Mouse (Mus musculus) G1E (cell line): ENCODE results near the gene Ilf2. TPM values are rescaled to one million over a fixed set of nuclear protein-coding genes. Genes with fewer than 3 reads are reported as not detected.

Experiments
- ATAC-seq: 2 replicates; pipeline ENCODE4 v1.8.0; 2016; ENCODE audit warnings: mild to moderate bottlenecking; ENCODE audit not compliant: insufficient number of reproducible peaks, poor library complexity, low FRiP score, severe bottlenecking; ENCODE audit errors: extremely low read depth
- DNase-seq: peaks from one replicate; pipeline ENCODE4 v3.0.0; 2012; ENCODE audit warnings: low spot score
- H3K27me3 ChIP-seq: 2 replicates; pipeline ENCODE4 v1.6.1; 2012; ENCODE audit warnings: mild to moderate bottlenecking, low read length, inconsistent platforms; ENCODE audit not compliant: insufficient read depth
- H3K36me3 ChIP-seq: replicated peaks from 2 replicates; pipeline ENCODE3; 2012; ENCODE audit warnings: mild to moderate bottlenecking, inconsistent platforms
- H3K4me1 ChIP-seq: 2 replicates; pipeline ENCODE4 v1.6.1; 2012; ENCODE audit warnings: low read depth, low read length, inconsistent platforms, mixed read lengths; ENCODE audit not compliant: insufficient read depth
- H3K4me3 ChIP-seq: 2 replicates; pipeline ENCODE4 v1.5.1; 2012; ENCODE audit warnings: low read depth, mild to moderate bottlenecking, inconsistent platforms, low read length, moderate library complexity, mixed read lengths
- H3K9me3 ChIP-seq: replicated peaks from 2 replicates; pipeline ENCODE4 v1.6.1; 2012; ENCODE audit warnings: inconsistent platforms
- CTCF ChIP-seq: IDR thresholded peaks from 2 replicates; pipeline ENCODE4 v1.5.1; 2012; ENCODE audit warnings: low read depth, low read length, inconsistent platforms, mixed read lengths
- GATA1 ChIP-seq: IDR thresholded peaks from 2 replicates; pipeline ENCODE4 v1.6.1; 2012; ENCODE audit warnings: borderline replicate concordance, low read length, inconsistent platforms, mixed read lengths
- GATA2 ChIP-seq: IDR thresholded peaks from 2 replicates; pipeline ENCODE4 v1.6.1; 2012; ENCODE audit warnings: low read depth, low read length, inconsistent platforms, borderline replicate concordance
- POLR2AphosphoS5 ChIP-seq: IDR thresholded peaks from 2 replicates; pipeline ENCODE4 v1.6.1; 2012; ENCODE audit warnings: low read depth, low read length, inconsistent platforms; ENCODE audit not compliant: insufficient replicate concordance
- TAL1 ChIP-seq: conservative IDR thresholded peaks from 2 replicates; pipeline ENCODE4 v1.6.1; 2012; ENCODE audit warnings: low read depth, low read length, inconsistent platforms, mixed read lengths
- polyA plus RNA-seq: library from polyadenylated mRNA; stranded (reverse); fragments of >175 nt; gene quantifications from 2 replicates; pipeline ENCODE4 v1.2.3, GENCODE M21; 2012
- total RNA-seq, 2 experiments: library from RNA; stranded (forward) in 1 of 2; stranded (reverse) in 1 of 2; fragments of 200-1000 nt in 1 of 2; fragments of >200 nt in 1 of 2; fragmentation: Nextera tagmentation in 1 of 2; gene quantifications; 2 replicates each; pipeline ENCODE4 v1.2.3; 2014 to 2017

Ilf2 gene
- total and polyA plus RNA-seq, 3 experiments: 21.3 to 181 (median 100) TPM

DNA sequence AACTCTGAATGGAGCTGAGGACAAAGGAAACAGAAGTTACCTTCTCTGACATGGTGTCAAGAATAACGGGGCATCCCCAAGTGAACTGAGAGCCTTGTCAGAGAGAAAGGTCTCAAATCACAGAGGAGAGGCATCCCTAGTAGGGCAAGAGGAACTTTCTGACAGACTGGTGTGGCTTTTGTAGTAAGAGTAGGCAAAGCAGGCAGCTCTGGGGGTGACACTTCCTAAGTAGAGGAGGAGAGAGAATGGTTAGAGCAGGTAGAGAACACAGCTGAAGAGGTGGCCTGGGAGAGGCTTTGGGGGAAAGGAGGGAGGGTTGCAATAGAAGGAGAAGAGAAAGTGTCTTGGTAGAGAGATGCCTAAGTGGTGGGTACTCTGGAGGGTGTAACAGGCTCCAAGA lies 59.5 kb downstream of the Ilf2 start:
- Histone ChIP-seq H3K4me3 (no peak overlapping the region), H3K27me3 (peaks cover 18% of the 10 kb centered on the region), H3K36me3 (no peaks in the 10 kb centered on the region), H3K9me3 (no peaks in the 10 kb centered on the region), H3K4me1 (no peaks in the 10 kb centered on the region)
- ATAC-seq: no peak
- no peak for DNase-seq
- TF ChIP-seq CTCF (no peak), POLR2AphosphoS5 (no peak), TAL1 (no peak), GATA2 (no peak), GATA1 (no peak)

GRCm38 (mm10) chr3:90537141-90537904 lies 61.4 kb downstream of the Ilf2 start, which contains the start of gene S100a16:
Gene S100a16 (plus strand): TSS chr3:90537254.
- Histone ChIP-seq H3K9me3 (no peaks in the 10 kb centered on the region), H3K4me3 (no peak within 1 kb of the TSS), H3K4me1 (no peaks in the 10 kb centered on the region), H3K36me3 (no peaks in the 10 kb centered on the region), H3K27me3 (peaks cover 30% of the 10 kb centered on the region)
- TF ChIP-seq TAL1 (no peak), POLR2AphosphoS5 (no peak), GATA1 (no peak), GATA2 (no peak), CTCF (no peak)
- no peak for ATAC-seq
- DNase-seq: no peak

DNA sequence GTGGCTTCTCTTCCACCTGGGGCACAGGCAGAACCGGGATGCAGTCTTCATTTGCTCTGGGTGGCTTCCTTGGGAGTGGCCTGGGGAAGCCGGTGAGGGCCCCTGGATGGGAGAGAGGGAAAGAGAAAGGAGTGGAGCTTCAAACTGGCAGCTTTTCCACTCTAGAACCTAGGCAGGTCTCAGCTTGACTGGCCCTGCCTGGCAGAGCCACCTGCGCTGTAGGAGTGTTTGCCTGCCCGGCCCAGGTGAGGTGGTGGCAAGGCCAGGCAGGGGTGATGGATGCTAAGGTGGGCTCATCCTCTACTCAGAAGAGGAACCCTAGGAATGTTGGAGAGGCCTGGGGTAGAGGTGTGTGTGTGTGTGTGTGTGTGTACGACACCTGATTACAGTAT lies 62.0 kb downstream of the Ilf2 start:
- no peak for DNase-seq
- H3K4me3 ChIP-seq: no peak overlapping the region
- no peaks in the 10 kb centered on the region for H3K9me3 ChIP-seq
- no peaks in the 10 kb centered on the region for H3K4me1 ChIP-seq
- H3K27me3 ChIP-seq: peaks cover 35% of the 10 kb centered on the region
- no peak for ATAC-seq
- no peaks in the 10 kb centered on the region for H3K36me3 ChIP-seq
- TF ChIP-seq CTCF (no peak), TAL1 (no peak), GATA2 (no peak), POLR2AphosphoS5 (no peak), GATA1 (no peak)

Other genes with a start within 250 kb of the Ilf2 start
Only the 20 nearest of the 24 such genes appear.
- 42.3 and 68.2 TPM in 2 replicates for gene Dennd4b, start 210.9 kb upstream of the Ilf2 start, total RNA-seq (2014; fragmentation: Nextera tagmentation)
- 9.8 and 15.2 TPM in 2 replicates for gene Dennd4b, start 210.9 kb upstream of the Ilf2 start, total RNA-seq (2017)
- 73.7 and 105 TPM in 2 replicates for gene Dennd4b, start 210.9 kb upstream of the Ilf2 start, polyA plus RNA-seq
- 176 and 211 TPM in 2 replicates for gene Gatad2b, start 182.9 kb upstream of the Ilf2 start, total RNA-seq (2014; fragmentation: Nextera tagmentation)
- gene Gatad2b, start 182.9 kb upstream of the Ilf2 start, total RNA-seq (2017): 15.2 and 19.1 TPM in 2 replicates
- gene Gatad2b, start 182.9 kb upstream of the Ilf2 start, polyA plus RNA-seq: 5.1 and 6.8 TPM in 2 replicates
- gene Slc27a3, start 86.2 kb upstream of the Ilf2 start, total RNA-seq (2014; fragmentation: Nextera tagmentation): 0.73 and 1.3 TPM in 2 replicates
- 2.7 and 2.9 TPM in 2 replicates for gene Slc27a3, start 86.2 kb upstream of the Ilf2 start, total RNA-seq (2017)
- gene Slc27a3, start 86.2 kb upstream of the Ilf2 start, polyA plus RNA-seq: 2.9 and 3.0 TPM in 2 replicates
- gene Ints3, start 42.5 kb upstream of the Ilf2 start, total RNA-seq (2014; fragmentation: Nextera tagmentation): 36.7 and 47.0 TPM in 2 replicates
- gene Ints3, start 42.5 kb upstream of the Ilf2 start, total RNA-seq (2017): 32.5 and 36.2 TPM in 2 replicates
- 28.2 and 30.8 TPM in 2 replicates for gene Ints3, start 42.5 kb upstream of the Ilf2 start, polyA plus RNA-seq
- gene Npr1, start 10.3 kb upstream of the Ilf2 start, total RNA-seq (2014; fragmentation: Nextera tagmentation): not detected in 2 replicates
- gene Npr1, start 10.3 kb upstream of the Ilf2 start, total RNA-seq (2017): not detected in 2 replicates
- gene Npr1, start 10.3 kb upstream of the Ilf2 start, polyA plus RNA-seq: not detected in 2 replicates
- 58.0 and 61.9 TPM in 2 replicates for gene Snapin, start 14.9 kb downstream of the Ilf2 start, total RNA-seq (2014; fragmentation: Nextera tagmentation)
- 42.5 and 46.2 TPM in 2 replicates for gene Snapin, start 14.9 kb downstream of the Ilf2 start, total RNA-seq (2017)
- 3.4 and 3.5 TPM in 2 replicates for gene Snapin, start 14.9 kb downstream of the Ilf2 start, polyA plus RNA-seq
- 78.6 and 89.8 TPM in 2 replicates for gene Chtop, start 33.4 kb downstream of the Ilf2 start, total RNA-seq (2014; fragmentation: Nextera tagmentation)
- gene Chtop, start 33.4 kb downstream of the Ilf2 start, total RNA-seq (2017): 133 and 135 TPM in 2 replicates
- 97.0 and 110 TPM in 2 replicates for gene Chtop, start 33.4 kb downstream of the Ilf2 start, polyA plus RNA-seq
- gene S100a1, start 38.3 kb downstream of the Ilf2 start, total RNA-seq (2014; fragmentation: Nextera tagmentation): 26.6 and 38.4 TPM in 2 replicates
- gene S100a1, start 38.3 kb downstream of the Ilf2 start, total RNA-seq (2017): 40.8 and 42.9 TPM in 2 replicates
- 2.6 and 5.1 TPM in 2 replicates for gene S100a1, start 38.3 kb downstream of the Ilf2 start, polyA plus RNA-seq
- 22.9 and 25.3 TPM in 2 replicates for gene S100a13, start 38.3 kb downstream of the Ilf2 start, total RNA-seq (2014; fragmentation: Nextera tagmentation)
- gene S100a13, start 38.3 kb downstream of the Ilf2 start, total RNA-seq (2017): 67.3 and 70.2 TPM in 2 replicates
- 1.8 and 2.4 TPM in 2 replicates for gene S100a13, start 38.3 kb downstream of the Ilf2 start, polyA plus RNA-seq
- not detected in 2 replicates for gene S100a14, start 50.7 kb downstream of the Ilf2 start, total RNA-seq (2014; fragmentation: Nextera tagmentation)
- gene S100a14, start 50.7 kb downstream of the Ilf2 start, total RNA-seq (2017): 0.12 TPM in 1 of 2 replicates, not detected in the other
- gene S100a14, start 50.7 kb downstream of the Ilf2 start, polyA plus RNA-seq: not detected in 2 replicates
- gene S100a16, start 61.1 kb downstream of the Ilf2 start, total RNA-seq (2014; fragmentation: Nextera tagmentation): not detected in 2 replicates
- gene S100a16, start 61.1 kb downstream of the Ilf2 start, total RNA-seq (2017): not detected in 2 replicates
- gene S100a16, start 61.1 kb downstream of the Ilf2 start, polyA plus RNA-seq: not detected in 2 replicates
- not detected in 2 replicates for gene S100a3, start 84.5 kb downstream of the Ilf2 start, total RNA-seq (2014; fragmentation: Nextera tagmentation)
- 0.12 and 0.22 TPM in 2 replicates for gene S100a3, start 84.5 kb downstream of the Ilf2 start, total RNA-seq (2017)
- gene S100a3, start 84.5 kb downstream of the Ilf2 start, polyA plus RNA-seq: not detected in 2 replicates
- not detected in 2 replicates for gene S100a2, start 114.1 kb downstream of the Ilf2 start, total RNA-seq (2014; fragmentation: Nextera tagmentation)
- gene S100a2, start 114.1 kb downstream of the Ilf2 start, total RNA-seq (2017): not detected in 2 replicates
- gene S100a2, start 114.1 kb downstream of the Ilf2 start, polyA plus RNA-seq: not detected in 2 replicates
- not detected in 2 replicates for gene Gm42674, start 125.8 kb downstream of the Ilf2 start, total RNA-seq (2014; fragmentation: Nextera tagmentation)
- gene Gm42674, start 125.8 kb downstream of the Ilf2 start, total RNA-seq (2017): not detected in 2 replicates
- not detected in 2 replicates for gene Gm42674, start 125.8 kb downstream of the Ilf2 start, polyA plus RNA-seq
- gene S100a4, start 127.6 kb downstream of the Ilf2 start, total RNA-seq (2014; fragmentation: Nextera tagmentation): not detected in 2 replicates
- gene S100a4, start 127.6 kb downstream of the Ilf2 start, total RNA-seq (2017): 0.64 TPM in 1 of 2 replicates, not detected in the other
- gene S100a4, start 127.6 kb downstream of the Ilf2 start, polyA plus RNA-seq: not detected in 2 replicates
- gene S100a5, start 132.4 kb downstream of the Ilf2 start, total RNA-seq (2014; fragmentation: Nextera tagmentation): not detected in 2 replicates
- gene S100a5, start 132.4 kb downstream of the Ilf2 start, total RNA-seq (2017): not detected in 2 replicates
- gene S100a5, start 132.4 kb downstream of the Ilf2 start, polyA plus RNA-seq: not detected in 2 replicates
- gene S100a6, start 136.8 kb downstream of the Ilf2 start, total RNA-seq (2014; fragmentation: Nextera tagmentation): not detected in 2 replicates
- gene S100a6, start 136.8 kb downstream of the Ilf2 start, total RNA-seq (2017): 0.35 TPM in 1 of 2 replicates, not detected in the other
- not detected in 2 replicates for gene S100a6, start 136.8 kb downstream of the Ilf2 start, polyA plus RNA-seq
- gene S100a7a, start 177.9 kb downstream of the Ilf2 start, total RNA-seq (2014; fragmentation: Nextera tagmentation): not detected in 2 replicates
- gene S100a7a, start 177.9 kb downstream of the Ilf2 start, total RNA-seq (2017): not detected in 2 replicates
- not detected in 2 replicates for gene S100a7a, start 177.9 kb downstream of the Ilf2 start, polyA plus RNA-seq
- 2.4 TPM in 1 of 2 replicates, not detected in the other for gene S100a8, start 192.9 kb downstream of the Ilf2 start, total RNA-seq (2014; fragmentation: Nextera tagmentation)
- gene S100a8, start 192.9 kb downstream of the Ilf2 start, total RNA-seq (2017): not detected in 2 replicates
- not detected in 2 replicates for gene S100a8, start 192.9 kb downstream of the Ilf2 start, polyA plus RNA-seq
- gene S100a9, start 219.6 kb downstream of the Ilf2 start, total RNA-seq (2014; fragmentation: Nextera tagmentation): not detected in 2 replicates
- gene S100a9, start 219.6 kb downstream of the Ilf2 start, total RNA-seq (2017): 0.41 TPM in 1 of 2 replicates, not detected in the other
- gene S100a9, start 219.6 kb downstream of the Ilf2 start, polyA plus RNA-seq: 0.20 TPM in 1 of 2 replicates, not detected in the other